Mouse (Mus musculus): ENCODE results near the gene Slc38a7.
A peak's percentile ranks its signal among the peaks of the same experiment; 100 is the strongest.
"Not testable (repeated sequence)": the region's sequence is repeated elsewhere in the genome, so short reads cannot be mapped to it uniquely, and the experiment has no call there.

Gene Slc38a7

DNA sequence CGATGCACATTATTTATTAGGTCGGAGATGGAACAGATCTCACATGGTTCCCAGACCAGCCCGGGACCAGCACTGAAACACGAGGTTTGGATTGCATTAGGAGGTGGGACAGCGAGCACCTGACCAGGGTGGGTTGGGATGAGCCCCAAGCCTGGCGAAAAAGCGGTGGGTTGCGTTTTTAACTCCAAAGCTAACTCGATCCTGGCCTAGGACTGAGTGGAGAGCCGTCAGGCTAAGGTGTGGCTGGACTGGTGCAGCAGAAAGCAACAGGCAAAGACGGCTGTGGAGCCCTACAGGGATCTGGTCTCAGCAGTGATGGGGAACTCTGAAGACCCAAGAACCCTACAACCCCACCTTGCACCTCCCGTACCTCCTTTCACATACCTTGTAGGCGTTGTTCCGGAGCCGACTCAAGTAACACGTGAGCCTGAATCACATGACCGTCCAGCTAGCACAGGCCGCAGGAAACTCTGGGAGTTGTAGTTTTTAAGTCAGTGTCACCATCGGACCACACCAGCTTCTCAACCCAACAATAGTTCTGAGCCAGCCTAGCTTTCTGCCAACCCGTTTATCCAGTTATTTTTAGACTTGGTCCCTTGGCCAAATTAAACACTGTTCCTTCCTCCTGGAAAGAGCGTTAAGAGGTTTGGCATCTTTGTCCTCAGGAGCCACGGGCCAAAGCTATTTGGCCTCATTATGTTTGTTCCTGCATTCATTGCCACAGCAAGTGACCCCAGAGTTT lies at the start of gene Slc38a7:
Slc38a7 (minus strand) TSS at position 438 of the 742 bp plus-strand sequence.
- peak in 1 of 2 experiments; percentile 36 for DNase-seq (ENCODE audit: low spot score in 2 of 2)

DNA sequence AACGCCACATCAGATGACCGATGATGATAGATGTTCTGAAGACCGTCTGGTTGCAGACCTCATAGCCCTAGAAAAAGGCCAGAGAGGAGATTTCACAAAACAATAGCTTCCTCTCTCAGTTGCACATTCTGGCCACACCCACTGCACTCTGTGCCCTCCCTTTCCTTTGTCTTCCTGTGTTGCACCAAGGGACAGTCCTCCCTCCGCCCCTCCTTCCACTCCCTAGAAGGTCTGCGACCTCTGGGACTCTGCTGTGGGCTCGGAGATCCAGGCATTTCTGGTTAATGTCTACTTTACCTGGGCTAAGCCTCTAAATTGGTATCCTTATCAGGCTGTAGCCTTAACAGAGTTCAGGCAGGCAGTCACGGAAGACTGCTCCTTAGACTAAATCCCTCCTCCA lies 48.5 kb upstream of the Slc38a7 start:
- DNase-seq (ENCODE audit: low spot score in 2 of 2): no peak

DNA sequence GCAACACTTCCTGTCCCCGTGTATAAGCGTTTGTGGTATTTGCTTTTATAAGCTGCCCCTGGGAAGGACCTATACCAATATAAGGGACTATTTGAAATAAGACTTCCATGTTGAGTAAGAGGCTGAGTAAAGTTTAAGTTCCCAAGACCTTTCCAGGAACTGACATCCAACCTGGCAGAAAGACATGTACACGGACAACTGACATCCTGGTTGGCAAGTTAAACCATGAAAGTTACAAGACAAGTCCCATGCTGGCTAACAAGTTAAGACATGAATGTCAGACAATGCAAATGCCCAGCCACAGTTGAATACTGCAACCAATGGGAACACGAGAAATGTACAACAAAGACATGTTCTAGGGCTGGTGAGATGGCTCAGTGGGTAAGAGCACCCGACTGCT lies 40.4 kb upstream of the Slc38a7 start:
- DNase-seq (ENCODE audit: low spot score in 2 of 2): no peak

DNA sequence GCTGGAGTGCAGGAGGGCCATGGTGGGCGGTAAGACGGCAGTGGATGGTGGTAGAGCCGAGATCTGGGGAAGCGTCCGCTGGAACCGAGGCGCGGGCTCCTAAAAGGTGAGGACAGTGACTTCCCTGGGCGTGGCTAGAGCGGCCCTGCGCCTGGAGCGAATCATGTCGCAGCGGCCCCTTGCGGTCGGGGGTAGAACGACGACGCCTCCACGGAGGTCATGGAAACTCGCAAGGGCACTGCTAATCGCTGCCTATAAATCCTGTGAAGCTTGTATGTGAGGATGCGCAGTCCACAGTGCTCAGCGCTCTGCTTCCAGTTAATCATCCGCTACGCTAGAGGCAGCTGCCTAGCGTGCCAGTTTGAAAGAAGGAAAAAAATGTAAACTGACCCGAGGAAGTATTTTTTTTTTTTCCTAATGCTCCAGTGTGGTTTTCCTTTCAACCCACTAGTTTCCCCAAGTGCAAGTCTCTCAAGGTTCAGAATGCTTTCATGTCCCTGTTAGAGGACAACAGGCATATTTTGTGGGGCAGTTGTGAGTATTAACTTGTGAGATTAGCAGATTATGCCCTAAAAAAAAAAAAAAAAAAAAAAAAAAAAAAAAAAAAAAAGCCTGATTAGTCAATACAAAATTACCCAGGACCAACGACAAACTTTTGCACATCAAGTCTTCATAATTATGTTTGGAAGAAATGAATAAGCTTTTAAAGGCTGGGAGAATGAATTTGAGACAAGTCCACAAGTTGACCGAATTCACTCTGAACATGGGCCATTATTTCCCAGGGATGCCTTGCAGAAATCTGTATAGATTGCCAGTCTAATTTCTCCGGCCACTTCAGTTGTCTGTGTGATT lies 35.2 kb upstream of the Slc38a7 start, which contains the start of gene Got2:
Got2 (minus strand) TSS at position 263 of the 852 bp plus-strand sequence.
- DNase-seq (ENCODE audit: low spot score in 2 of 2): peak; percentile 82 to 87

DNA sequence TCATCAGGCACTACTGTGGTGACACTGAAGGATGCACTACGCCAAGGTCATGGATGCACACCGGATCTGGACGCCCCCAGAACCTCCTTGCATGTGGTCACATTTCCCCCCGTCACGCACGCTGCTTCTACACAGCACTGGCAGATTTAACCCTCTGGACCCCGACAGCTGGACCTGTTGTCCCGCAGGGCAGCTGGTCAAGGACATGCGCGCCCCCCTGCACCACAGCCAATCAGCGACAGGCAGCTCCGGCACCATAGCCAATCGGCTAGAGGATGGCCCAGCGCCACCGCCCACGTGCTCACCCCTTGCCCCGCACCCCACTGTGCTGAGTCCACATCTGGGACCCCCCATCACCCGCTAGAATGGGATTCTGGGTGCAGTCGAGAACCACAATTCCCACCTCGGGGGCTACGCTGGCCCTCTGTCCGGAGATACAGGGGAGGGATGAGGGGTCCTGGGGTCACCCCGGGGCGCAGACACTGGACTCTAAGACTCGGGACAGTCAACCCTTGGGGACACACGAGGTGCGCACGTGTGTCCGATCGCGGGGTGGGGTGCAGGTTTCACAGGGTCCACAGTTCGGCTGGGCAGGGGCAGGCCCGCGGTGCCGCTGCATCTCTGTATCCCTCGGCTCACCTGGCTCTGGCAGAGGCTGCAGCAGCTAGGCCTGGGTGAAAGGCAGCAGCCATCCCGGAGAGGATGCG lies 34.4 kb upstream of the Slc38a7 start:
- peak; percentile 36 to 53 for DNase-seq (ENCODE audit: low spot score in 2 of 2)

DNA sequence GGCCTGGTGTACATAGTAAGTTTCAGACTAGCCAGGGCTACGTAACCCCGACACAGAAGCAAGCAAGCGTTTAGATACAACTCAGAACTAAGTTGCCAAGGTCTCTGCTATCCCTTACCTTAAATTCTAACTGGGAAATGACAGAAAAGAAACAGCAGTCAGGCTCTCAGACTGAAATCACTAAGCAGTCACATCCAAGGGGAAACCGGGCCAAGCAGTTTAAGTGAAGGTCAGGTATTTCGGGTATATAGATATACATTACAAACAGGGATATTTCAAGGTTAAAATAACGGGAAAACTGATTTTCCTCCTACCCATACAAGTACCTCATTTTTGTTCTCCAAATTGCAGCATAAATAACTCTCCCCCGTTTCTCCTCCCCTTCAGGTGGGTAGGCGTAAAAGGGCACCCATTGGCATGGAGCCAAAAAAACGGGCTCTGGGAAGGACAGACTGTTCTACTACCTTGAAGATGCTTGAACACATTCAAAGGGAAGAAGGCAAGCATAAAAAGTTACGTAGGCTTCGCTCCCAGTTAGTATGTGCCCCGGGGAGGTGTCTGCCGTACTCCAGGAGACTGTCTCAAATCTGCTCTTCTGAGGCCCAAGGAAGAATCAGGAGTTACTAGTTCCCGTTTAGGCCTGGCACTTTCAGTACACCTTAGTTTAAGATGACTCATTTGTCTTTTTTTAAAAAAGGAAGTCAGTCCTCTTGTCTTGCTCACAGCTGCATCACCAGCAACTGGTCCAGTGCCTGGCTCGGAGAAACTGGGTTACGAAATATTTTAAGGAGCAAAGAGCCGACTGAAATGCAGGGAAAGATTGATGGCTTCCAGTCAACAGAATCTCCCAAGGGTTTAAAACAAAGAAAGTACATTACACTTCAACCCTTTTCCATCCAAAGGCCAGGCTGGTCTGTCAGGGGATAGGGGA lies 33.6 kb upstream of the Slc38a7 start:
- peak in 1 of 2 experiments; percentile 1 for DNase-seq (ENCODE audit: low spot score in 2 of 2)

DNA sequence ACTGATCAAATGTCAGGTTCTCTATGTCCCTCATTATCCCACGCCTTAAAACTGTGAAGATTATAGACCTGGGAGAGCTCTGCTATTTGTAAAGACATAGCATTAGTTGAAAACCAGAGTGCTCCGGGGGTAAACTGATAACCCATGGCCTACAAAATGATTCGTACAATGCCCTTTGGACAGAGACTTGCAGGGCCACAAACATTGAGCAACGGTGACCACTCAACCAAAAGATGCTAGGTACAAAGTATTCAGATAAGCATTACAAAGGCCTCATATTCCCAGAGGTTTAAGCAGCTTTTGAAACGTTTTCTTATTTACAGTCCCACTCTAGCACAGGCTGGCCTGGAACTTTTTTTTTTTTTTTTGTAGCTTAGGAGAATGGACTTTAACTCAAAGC lies 32.6 kb upstream of the Slc38a7 start:
- no peak for DNase-seq (ENCODE audit: low spot score in 2 of 2)

DNA sequence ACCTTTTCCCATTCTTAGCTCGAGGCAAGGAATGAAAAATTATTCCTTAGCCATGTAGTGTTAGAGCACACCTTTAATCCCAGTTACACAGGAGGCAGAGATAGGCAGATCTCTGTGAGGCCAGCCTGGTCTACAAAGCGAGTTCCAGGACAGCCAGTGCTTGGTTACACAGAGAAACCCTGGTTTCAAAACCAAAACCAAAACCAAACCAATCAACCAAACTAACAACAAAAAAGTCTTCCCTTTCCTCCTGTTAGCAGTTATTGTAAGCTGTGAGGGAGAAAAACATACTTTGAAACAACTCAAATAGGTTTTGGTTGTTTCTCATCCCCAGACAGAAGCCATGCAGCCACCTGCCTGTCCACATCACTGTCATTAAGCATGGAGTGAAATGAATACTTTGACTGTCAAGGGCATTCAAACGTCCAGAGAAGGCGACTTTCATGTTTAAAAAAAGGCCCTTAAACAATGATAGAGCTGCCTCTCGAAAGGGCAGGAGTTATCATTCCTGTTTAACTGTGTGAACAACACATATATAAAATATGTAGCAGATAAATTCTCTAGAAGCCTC lies 32.0 kb upstream of the Slc38a7 start:
- no peak for DNase-seq (ENCODE audit: low spot score in 2 of 2)

DNA sequence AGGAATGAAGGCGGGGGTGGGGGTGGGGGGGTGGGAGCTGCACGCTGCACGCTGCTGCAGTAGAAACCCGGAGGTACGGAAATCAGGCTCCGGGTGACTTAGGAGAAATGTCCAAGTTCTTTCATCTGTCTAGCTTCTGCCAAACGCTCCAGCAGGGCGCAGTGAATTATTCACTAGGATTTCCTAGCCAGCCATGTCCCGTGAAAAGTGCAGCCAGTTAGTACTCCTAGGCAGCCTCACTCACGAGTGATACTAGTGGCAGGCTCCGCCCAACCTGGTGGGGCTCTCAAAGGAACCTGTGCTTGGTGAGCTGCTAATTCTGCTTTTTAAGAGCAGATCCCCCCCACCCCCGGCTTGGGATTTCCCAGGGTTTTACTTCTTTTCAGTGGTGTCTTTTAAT lies 31.2 kb upstream of the Slc38a7 start:
- no peak for DNase-seq (ENCODE audit: low spot score in 2 of 2)

DNA sequence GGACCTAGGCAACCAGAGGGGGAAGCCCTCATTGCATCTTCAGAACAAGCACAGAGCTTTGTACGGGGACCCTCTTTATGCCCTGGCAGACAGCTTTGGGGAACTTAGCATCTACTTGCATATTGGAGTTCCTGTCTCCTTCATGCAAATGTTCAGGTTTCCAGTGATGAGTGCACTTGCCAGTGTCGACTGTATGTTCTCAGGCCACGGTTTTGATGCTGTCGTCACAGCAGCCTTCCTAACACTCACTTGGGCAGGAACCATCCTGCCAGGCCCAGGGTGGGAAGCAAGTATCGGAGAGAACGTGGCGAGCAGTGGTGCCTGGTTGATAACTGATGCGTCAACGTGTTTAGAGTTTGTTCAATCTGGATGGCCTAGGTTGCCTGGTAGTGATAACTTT lies 28.9 kb upstream of the Slc38a7 start:
- DNase-seq (ENCODE audit: low spot score in 2 of 2): no peak

DNA sequence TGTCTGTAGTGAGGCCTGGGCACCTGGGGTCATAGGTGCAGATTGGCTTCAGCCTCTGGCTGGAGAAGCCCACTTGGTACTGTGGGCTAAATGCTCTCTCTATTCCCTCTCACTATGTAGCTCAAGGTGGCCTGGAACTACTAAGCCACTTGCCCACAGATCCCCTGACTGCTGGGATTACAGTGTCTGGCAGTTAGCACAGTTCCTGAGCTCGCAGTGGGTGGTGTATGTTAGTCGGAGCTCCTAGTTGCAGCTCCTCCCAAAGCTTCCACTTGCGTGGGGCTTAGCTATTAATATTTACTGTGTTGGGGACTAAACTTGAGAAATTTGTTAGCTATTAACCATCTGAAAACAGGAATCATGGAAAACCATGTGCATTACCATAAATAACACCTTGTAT lies 28.2 kb upstream of the Slc38a7 start:
- no peak for DNase-seq (ENCODE audit: low spot score in 2 of 2)

DNA sequence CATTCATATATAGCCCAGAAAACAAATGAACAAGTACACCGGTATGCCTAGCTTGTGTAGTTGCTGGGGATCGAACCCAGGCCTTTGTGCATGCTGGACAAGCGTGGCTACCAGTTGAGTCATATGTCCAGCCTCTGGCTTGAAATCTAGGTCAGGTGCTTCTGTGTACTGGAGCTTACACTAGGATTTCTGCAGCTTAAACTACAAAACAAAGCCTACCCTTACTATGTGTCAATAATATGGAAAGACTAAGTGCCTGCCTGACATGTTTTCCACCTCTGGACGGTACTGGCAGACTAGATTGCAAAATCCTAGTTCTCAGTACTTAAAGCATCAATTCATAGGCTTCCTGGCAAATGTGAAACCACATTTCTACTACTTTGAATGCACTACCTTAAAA lies 26.5 kb upstream of the Slc38a7 start:
- no peak for DNase-seq (ENCODE audit: low spot score in 2 of 2)

DNA sequence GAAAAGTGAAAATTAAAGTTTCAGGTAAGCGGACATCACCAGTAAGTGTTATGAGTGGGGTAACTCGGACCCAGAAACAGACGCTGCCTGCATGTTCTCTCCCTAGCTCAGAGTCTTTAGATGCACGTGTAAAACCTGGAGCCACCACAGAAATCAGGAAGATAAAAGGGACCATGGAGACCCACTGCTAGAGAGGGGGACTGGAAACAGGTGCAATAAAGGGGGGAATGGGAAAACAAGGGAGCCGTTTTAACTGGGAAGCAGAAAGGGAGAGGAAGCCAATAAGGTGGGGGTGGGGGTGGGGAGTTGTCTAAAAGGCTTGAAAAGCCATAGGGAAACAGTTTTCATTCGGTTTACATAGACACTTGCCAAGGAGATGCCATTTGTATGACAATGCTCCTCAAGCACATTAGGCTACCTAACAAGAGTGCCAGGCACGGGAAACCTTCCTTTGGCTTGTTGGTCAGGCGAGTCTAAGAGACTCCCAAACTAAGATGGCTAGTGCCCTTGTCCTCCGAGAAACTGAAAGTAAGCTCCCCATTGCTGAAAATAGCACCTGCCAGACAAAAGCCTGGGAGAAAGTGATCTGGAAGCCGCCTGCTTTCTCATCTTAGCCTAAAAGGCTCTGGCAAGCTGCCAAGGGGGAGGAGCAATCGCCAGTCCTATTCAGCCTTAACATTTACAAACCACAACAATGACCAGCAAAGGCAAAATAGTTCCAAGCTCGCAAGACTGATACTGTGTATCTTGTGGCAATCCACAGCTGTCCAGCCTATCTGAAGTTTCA lies 25.0 kb upstream of the Slc38a7 start:
- peak; percentile 17 to 23 for DNase-seq (ENCODE audit: low spot score in 2 of 2)

DNA sequence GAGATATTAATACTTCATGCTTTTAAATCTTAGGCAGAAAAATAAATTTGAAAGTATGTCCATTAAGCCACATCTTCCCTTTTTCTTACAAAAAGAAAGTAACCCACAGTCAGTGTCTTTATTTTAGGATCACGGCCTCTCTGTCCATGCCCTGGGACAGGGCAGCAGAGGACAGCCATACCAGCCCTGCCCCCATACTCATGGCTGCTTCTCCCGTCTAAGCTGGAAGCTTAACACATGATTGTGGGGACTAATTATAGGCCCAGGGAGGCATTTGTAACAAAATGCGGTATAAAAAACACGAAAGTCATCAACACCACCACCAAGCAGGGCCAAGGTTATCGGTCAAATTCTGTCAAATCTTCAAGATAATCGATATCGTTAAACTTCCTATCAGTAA lies 21.9 kb upstream of the Slc38a7 start:
- no peak for DNase-seq (ENCODE audit: low spot score in 2 of 2)

DNA sequence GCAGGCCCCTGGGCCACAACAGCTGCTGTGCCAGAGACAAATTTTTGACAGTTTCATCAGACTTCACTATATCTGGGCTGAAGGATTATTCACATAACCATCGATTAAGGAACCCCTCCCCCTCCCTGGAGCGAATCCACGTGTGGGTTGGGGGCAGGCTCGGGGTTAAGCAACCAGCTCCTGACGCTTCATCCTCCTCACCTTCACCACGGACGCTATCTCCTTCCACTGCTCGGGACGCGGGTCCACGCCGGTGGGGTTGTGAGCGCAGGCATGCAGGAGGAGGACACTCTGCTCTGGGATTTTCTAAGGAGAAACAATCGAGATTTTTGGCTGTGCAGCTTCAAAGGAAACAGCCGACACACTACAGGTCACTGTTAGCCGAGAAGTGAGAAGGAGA lies 18.4 kb upstream of the Slc38a7 start:
- DNase-seq (ENCODE audit: low spot score in 2 of 2): no peak

DNA sequence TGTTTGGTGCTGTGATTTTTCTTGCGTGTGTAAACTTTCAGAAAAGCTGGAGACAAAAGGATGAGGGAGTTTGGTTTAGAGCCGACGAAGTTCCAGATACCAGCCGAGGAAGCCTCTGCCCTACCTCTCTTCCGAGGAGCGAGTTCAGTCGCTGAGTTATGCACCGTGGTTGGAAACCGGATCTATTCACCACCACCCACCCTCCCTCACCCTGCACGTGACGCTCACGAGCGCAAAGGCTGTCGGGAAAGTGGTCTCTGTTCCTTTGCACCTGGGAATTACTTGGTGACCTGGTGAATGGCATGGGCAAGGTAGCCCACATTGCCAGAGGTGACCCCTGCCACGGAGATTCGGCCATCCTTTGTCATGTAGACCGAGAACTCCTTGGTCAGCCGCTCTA lies 11.5 kb upstream of the Slc38a7 start:
- DNase-seq (ENCODE audit: low spot score in 2 of 2): not testable (repeated sequence)

DNA sequence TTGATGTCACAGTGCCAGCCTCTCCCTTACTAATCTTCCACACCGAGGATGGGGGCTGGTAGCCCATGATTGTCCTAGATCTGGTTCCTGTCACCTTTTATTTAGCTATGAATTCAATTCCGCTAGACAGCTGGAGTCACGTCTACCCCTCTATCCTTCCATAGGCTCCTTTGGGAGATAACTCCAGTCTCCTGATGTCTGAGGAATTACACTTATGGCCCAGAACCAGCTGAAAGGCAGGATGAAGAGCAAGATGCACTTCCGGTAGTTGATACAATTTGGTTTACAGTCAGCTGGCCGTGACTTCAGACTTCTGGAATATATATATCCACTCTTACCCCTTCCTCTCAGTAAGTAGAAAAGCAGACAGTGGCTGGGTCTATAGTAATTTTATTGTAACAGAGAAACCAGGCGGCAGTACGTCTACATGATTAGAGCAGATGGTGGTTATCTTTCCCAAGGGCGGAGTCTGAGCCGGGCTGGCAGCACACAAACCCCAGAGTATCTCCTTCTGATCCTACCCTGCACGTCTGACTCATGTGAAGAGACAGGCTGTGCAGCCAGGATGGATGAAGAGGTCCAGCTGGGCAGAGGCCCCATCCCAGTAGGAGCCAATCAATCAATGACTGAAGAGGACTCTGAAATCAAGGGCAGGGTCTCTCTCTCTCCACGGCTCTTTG lies 10.6 kb upstream of the Slc38a7 start:
- DNase-seq (ENCODE audit: low spot score in 2 of 2): not testable (repeated sequence)

DNA sequence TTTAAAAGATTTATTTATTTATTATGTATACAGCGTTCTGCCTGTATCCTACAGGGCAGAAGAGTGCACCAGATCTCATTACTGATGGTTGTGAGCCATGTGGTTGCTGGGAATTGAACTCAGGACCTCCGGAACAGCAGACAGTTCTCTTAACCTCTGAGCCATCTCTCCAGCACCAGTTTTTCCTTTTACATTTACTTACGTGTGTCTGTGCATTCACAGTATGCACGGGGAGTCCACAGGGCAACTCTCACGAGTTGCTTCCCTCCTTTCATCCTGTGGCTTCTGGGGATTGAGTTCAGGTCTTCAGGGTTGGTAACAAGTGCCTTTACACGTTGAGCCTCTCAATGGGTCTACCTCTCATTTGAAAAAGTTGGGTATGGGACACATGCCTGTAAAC lies 835 bp upstream of the Slc38a7 start:
- no peak for DNase-seq (ENCODE audit: low spot score in 2 of 2)

DNA sequence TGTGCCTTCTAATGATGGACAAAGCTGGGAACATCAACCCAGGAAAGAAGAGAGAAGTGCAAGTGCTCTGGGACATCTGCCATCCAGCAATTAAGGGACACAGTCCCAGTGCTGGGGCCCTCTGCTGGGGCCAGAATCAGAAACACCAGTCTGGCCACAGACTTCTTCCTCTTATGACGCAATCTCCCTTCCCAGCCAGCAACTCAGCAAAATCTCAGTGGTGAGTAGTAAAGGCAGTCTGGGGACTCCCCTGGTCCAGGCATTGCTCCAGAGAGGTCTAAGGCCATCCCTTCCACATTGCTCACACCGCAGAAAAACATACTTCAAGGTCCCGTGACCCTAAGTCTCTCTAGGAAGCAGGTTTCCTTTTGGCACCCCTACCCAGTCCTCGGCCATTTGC lies 1.0 kb downstream of the Slc38a7 start:
- no peak for DNase-seq (ENCODE audit: low spot score in 2 of 2)

DNA sequence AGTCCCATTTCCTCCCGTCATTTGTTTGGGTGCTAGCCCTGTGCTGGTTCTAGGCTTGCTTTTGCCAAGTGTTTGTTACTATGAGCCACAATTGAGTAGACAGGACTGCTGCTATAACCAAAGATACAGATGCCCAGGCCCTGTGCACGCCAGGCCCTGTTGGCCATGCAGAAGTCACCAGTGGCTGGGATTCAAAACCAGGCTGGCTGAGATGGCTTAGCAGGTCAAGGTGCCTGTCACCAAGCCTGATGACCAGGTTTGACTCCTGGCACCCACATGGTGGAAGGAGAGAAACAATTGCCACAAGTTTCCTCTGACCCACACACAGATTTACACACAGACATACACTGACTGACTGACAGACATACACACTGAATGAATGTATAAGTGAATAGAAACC lies 3.0 kb downstream of the Slc38a7 start:
- DNase-seq (ENCODE audit: low spot score in 2 of 2): no peak

All from spleen, postnatal 14 days (tissue).